Mouse (Mus musculus) heart, adult 8-10 months (tissue): Measurements from ENCODE around the gene Gm27029. TPM values are rescaled to one million over a fixed set of nuclear protein-coding genes. Genes with fewer than 3 reads are reported as not detected.
"Not testable (repeated sequence)": the region's sequence is repeated elsewhere in the genome, so short reads cannot be mapped to it uniquely, and the experiment has no call there.

Source experiments
- DNase-seq: peaks from one replicate; pipeline ENCODE4 v3.0.0; 2022; ENCODE audit warnings: low spot score
- total RNA-seq, 4 experiments: library from RNA; stranded (reverse); gene quantifications; 2 replicates each; pipeline ENCODE4 v1.2.4; 2022

Gm27029 gene
- total RNA-seq, 4 experiments from 2014 or later = 5.0 to 11.5 (median 6.8) TPM

- no peak for DNase-seq
Measured at GRCm38 (mm10) chr11:101455627-101456026, 31.0 kb upstream of the Gm27029 start.

- DNase-seq = no peak
Measured at GRCm38 (mm10) chr11:101454702-101455101, 30.1 kb upstream of the Gm27029 start.

- DNase-seq = no peak
Measured at GRCm38 (mm10) chr11:101452093-101452774, 27.6 kb upstream of the Gm27029 start.

GRCm38 (mm10) chr11:101451536-101451935 is 26.9 kb upstream of the Gm27029 start:
- DNase-seq = no peak

- DNase-seq = no peak
Measured at GRCm38 (mm10) chr11:101450394-101450793, 25.8 kb upstream of the Gm27029 start.

- not testable (repeated sequence) for DNase-seq
Measured at GRCm38 (mm10) chr11:101449596-101449995, 25.0 kb upstream of the Gm27029 start.

- DNase-seq = no peak
Measured at GRCm38 (mm10) chr11:101448899-101449298, 24.3 kb upstream of the Gm27029 start.

- peak; percentile 89 for DNase-seq
Measured at GRCm38 (mm10) chr11:101448274-101448746, 23.7 kb upstream of the Gm27029 start, which contains the start of gene Ifi35. Gene Ifi35, plus strand, starts transcription at chr11:101448407.

GRCm38 (mm10) chr11:101447786-101448185 is 23.2 kb upstream of the Gm27029 start:
- no peak for DNase-seq

- DNase-seq = not testable (repeated sequence)
Measured at GRCm38 (mm10) chr11:101446860-101447259, 22.3 kb upstream of the Gm27029 start.

GRCm38 (mm10) chr11:101446319-101446718 is 21.7 kb upstream of the Gm27029 start:
- DNase-seq = no peak

GRCm38 (mm10) chr11:101442760-101443159 is 18.2 kb upstream of the Gm27029 start:
- no peak for DNase-seq

GRCm38 (mm10) chr11:101442127-101442693 is 17.6 kb upstream of the Gm27029 start, which contains the start of gene Rpl27:
Gene Rpl27, plus strand, starts transcription at chr11:101442298.
- peak; percentile 97 for DNase-seq

GRCm38 (mm10) chr11:101441450-101442126 is 17.0 kb upstream of the Gm27029 start:
- not testable (repeated sequence) for DNase-seq

- DNase-seq = not testable (repeated sequence)
Measured at GRCm38 (mm10) chr11:101438006-101438405, 13.4 kb upstream of the Gm27029 start.

- DNase-seq = no peak
Measured at GRCm38 (mm10) chr11:101436916-101437315, 12.3 kb upstream of the Gm27029 start.

- no peak for DNase-seq
Measured at GRCm38 (mm10) chr11:101435831-101436230, 11.2 kb upstream of the Gm27029 start.

- DNase-seq = no peak
Measured at GRCm38 (mm10) chr11:101433396-101433795, 8.8 kb upstream of the Gm27029 start.

- DNase-seq = no peak
Measured at GRCm38 (mm10) chr11:101431327-101431726, 6.7 kb upstream of the Gm27029 start.

- no peak for DNase-seq
Measured at GRCm38 (mm10) chr11:101426165-101426564, 1.6 kb upstream of the Gm27029 start.

- DNase-seq = peak; percentile 97
Measured at GRCm38 (mm10) chr11:101424925-101425813, 573 bp upstream of the Gm27029 start, which contains the start of the genes Rundc1 and Ptges3l. Gene Rundc1, plus strand, starts transcription at chr11:101425085. Gene Ptges3l, minus strand, starts transcription at chr11:101425333.
